Comparison of ENCODE assay signal across 10 mouse cellular contexts in the genomic region with DNA sequence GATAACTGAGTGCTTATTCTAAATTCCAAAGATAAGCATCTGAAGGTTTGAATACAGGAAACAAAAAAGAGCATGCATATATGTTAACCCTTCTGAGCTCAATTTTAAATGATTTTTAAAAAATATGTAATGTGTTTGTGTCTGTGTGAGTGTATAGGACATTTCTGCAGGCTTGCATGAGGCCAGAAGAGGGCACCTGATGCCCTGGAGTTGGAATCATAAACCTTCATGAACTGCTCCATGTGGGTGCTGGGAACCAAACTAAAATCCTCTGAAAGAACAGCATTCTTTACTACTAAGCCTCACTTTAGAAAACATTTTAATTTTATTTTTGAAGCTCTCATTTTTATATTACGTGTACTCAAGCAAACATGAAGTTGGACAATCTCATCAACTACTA. TPM values are rescaled to one million over a fixed set of nuclear protein-coding genes. Genes with fewer than 3 reads are reported as not detected.
DNase-seq lines count a peak whose midpoint lies in the region; ATAC-seq and TF ChIP-seq lines count a peak whose summit lies in the region.
"Had no signal": no experiment of that assay in that cellular context is flagged by ENCODE, and none has a peak within 500 bp of the region (broad histone marks: within the 10 kb centered on the region; RNA-seq: fewer than 3 reads in every experiment).

No protein-coding gene starts in this region.

- no peak overlapping the region for H3K27ac ChIP-seq in heart, embryonic 15.5 days
- no peak overlapping the region for H3K27ac ChIP-seq in CH12.LX (ENCODE audit: insufficient read depth, low read depth)
- H3K27ac ChIP-seq in forebrain, embryonic 13.5 days = no peak overlapping the region
- H3K27ac ChIP-seq in midbrain, embryonic 12.5 days (replicated peaks) = no peak overlapping the region

- DNase-seq in heart, adult 18-20 months = no peak
- no peak for DNase-seq in CH12.LX (ENCODE audit: extremely low read depth)
- DNase-seq in retina, postnatal 1 day = no peak
- DNase-seq in right cerebral cortex, adult 18-20 months = no peak
- no peak for DNase-seq in spleen, postnatal 36 days (ENCODE audit: low spot score in 2 of 2)
- DNase-seq: adrenal gland, adult 2 months; cerebellum, postnatal 25 days had no signal

- ATAC-seq in heart, embryonic 15.5 days (replicated peaks; ENCODE audit: insufficient number of reproducible peaks, insufficient read depth, low FRiP score, low read depth) = no peak
- ATAC-seq in forebrain, embryonic 13.5 days = no peak
- no peak for ATAC-seq in midbrain, embryonic 12.5 days (ENCODE audit: low FRiP score, low read depth)

- dilution Hi-C loops in CH12.LX (cut with MboI; ENCODE audit: extremely low pct_ligation_motif_present, extremely low pct_unique_long_range_greater_than_20kb, low sequenced_read_pairs) = no loop called here

- H3K4me1 ChIP-seq in heart, embryonic 15.5 days (replicated peaks) = peaks cover 19% of the 10 kb centered on the region
- peaks cover 0 to 17% of the 10 kb centered on the region in 2 experiments; a peak in 2 of 4 replicates for H3K4me1 ChIP-seq in CH12.LX (ENCODE audit: control insufficient read depth in 1 of 2, insufficient read depth in 2 of 2)
- H3K4me1 ChIP-seq in forebrain, embryonic 13.5 days = peaks cover 52% of the 10 kb centered on the region
- H3K4me1 ChIP-seq in midbrain, embryonic 12.5 days = peaks cover 27% of the 10 kb centered on the region

- no peak for TF ChIP-seq EP300 in CH12.LX (IDR thresholded peaks at IDR 0.05; ENCODE audit: low read length)

- H3K36me3 ChIP-seq in heart, embryonic 15.5 days = peaks cover 46% of the 10 kb centered on the region
- H3K36me3 ChIP-seq in CH12.LX (replicated peaks in 1 of 2; ENCODE audit: control insufficient read depth in 1 of 2, insufficient read depth in 1 of 2, low read length in 1 of 2) = peaks cover 23 to 50% of the 10 kb centered on the region in 2 experiments
- H3K36me3 ChIP-seq in forebrain, embryonic 13.5 days (ENCODE audit: poor library complexity, severe bottlenecking) = peaks cover 48% of the 10 kb centered on the region
- H3K36me3 ChIP-seq in midbrain, embryonic 12.5 days = peaks cover 48% of the 10 kb centered on the region

- peak; percentile 2 for TF ChIP-seq RAD21 in CH12.LX (IDR thresholded peaks at IDR 0.05; ENCODE audit: low read depth, low read length)

- 91% methylated on average over 1 of the region's 1 CpGs for WGBS in heart, embryonic 15.5 days
- WGBS in forebrain, embryonic 13.5 days = 96% methylated on average over 1 of the region's 1 CpGs
- WGBS in midbrain, embryonic 12.5 days = 94% methylated on average over 1 of the region's 1 CpGs

- no peaks in the 10 kb centered on the region for H3K27me3 ChIP-seq in heart, embryonic 15.5 days
- H3K27me3 ChIP-seq in CH12.LX (replicated peaks) = no peaks in the 10 kb centered on the region
- H3K27me3 ChIP-seq in forebrain, embryonic 13.5 days = no peaks in the 10 kb centered on the region
- no peaks in the 10 kb centered on the region for H3K27me3 ChIP-seq in midbrain, embryonic 12.5 days

- no peak for TF ChIP-seq POLR2A in CH12.LX (IDR thresholded peaks at IDR 0.05; ENCODE audit: low read depth, low read length)

- H3K9ac ChIP-seq in heart, embryonic 15.5 days = no peak overlapping the region
- H3K9ac ChIP-seq in CH12.LX (ENCODE audit: insufficient read depth, low read depth) = no peak overlapping the region
- no peak overlapping the region for H3K9ac ChIP-seq in forebrain, embryonic 13.5 days
- H3K9ac ChIP-seq in midbrain, embryonic 12.5 days (replicated peaks) = no peak overlapping the region

- TF ChIP-seq CTCF in CH12.LX (conservative IDR thresholded peaks at IDR 0.05 in 1 of 2, IDR thresholded peaks at IDR 0.05 in 1 of 2; ENCODE audit: low read depth in 2 of 2, low read length in 2 of 2) = peak in 1 of 2 experiments; percentile 22; a peak in 1 of 4 replicates

- in situ Hi-C loops in CH12.LX (cut with MboI; ENCODE audit: low pct_ligation_motif_present, low pct_unique_long_range_greater_than_20kb, low sequenced_read_pairs) = loop anchor here (10.0 kb wide), 2 partner anchors 173 to 197 kb away; no protein-coding TSS in a partner anchor

- peak overlapping the region; percentile 51 for H3K4me2 ChIP-seq in heart, embryonic 15.5 days
- H3K4me2 ChIP-seq in CH12.LX (ENCODE audit: insufficient read depth, low read depth, poor library complexity, severe bottlenecking) = no peak overlapping the region
- peak overlapping the region; percentile 38 for H3K4me2 ChIP-seq in forebrain, embryonic 13.5 days
- peak overlapping the region; percentile 47 for H3K4me2 ChIP-seq in midbrain, embryonic 12.5 days (replicated peaks)

- H3K4me3 ChIP-seq in heart, embryonic 15.5 days = peak overlapping the region; percentile 34
- H3K4me3 ChIP-seq in CH12.LX (replicated peaks in 1 of 3; ENCODE audit: low read depth in 2 of 3, low read length in 2 of 3, poor library complexity in 1 of 3) = no peak overlapping the region
- peak overlapping the region; percentile 20 for H3K4me3 ChIP-seq in forebrain, embryonic 13.5 days
- H3K4me3 ChIP-seq in midbrain, embryonic 12.5 days = peak overlapping the region; percentile 27

- H3K79me2 ChIP-seq in CH12.LX (replicated peaks; ENCODE audit: control insufficient read depth, extremely low read depth, insufficient read depth, poor library complexity, severe bottlenecking) = no peaks in the 10 kb centered on the region

- H3K9me3 ChIP-seq in heart, embryonic 15.5 days (replicated peaks) = no peaks in the 10 kb centered on the region
- no peaks in the 10 kb centered on the region for H3K9me3 ChIP-seq in CH12.LX (replicated peaks; ENCODE audit: low read length)
- no peaks in the 10 kb centered on the region for H3K9me3 ChIP-seq in forebrain, embryonic 13.5 days (replicated peaks)
- H3K9me3 ChIP-seq in midbrain, embryonic 12.5 days = no peaks in the 10 kb centered on the region

TF ChIP-seq in CH12.LX, 34 proteins besides CTCF, POLR2A, EP300 and RAD21:
- no peak for TF ChIP-seq ZC3H11A (IDR thresholded peaks at IDR 0.05; ENCODE audit: low read depth, low read length)
- no peak for TF ChIP-seq ZKSCAN1 (IDR thresholded peaks at IDR 0.05; ENCODE audit: borderline replicate concordance, low read depth, low read length)
- TF ChIP-seq MXI1 (IDR thresholded peaks at IDR 0.05; ENCODE audit: low read depth, low read length) = no peak
- TF ChIP-seq USF2 (conservative IDR thresholded peaks at IDR 0.05; ENCODE audit: low read depth, low read length) = no peak
- no peak for TF ChIP-seq RCOR1 (conservative IDR thresholded peaks at IDR 0.05; ENCODE audit: low read depth, low read length)

RNA-seq across cellular contexts. Expression of a gene that starts 3.7 kb away (rescaled TPM):
- polyA plus RNA-seq in heart, embryonic 15.5 days (2015; fragmentation: Nextera tagmentation; extraction: Ambion mirVana) = 867 and 926 TPM in 2 replicates
- 100 to 1,000 TPM; 296 to 301 TPM for total RNA-seq in heart, adult 18-20 months (2021)
- total RNA-seq in CH12.LX (2012; rRNA removed) = 124 and 153 TPM in 2 replicates
- total RNA-seq in CH12.LX (2014; rRNA removed) = 135 and 157 TPM in 2 replicates
- 140 and 164 TPM in 2 replicates for polyA plus RNA-seq in CH12.LX (2012; ENCODE audit: insufficient read length, low read depth)
- 895 and 906 TPM in 2 replicates for polyA plus RNA-seq in forebrain, embryonic 13.5 days (2015; fragmentation: Nextera tagmentation; extraction: Ambion mirVana)
- 1,184 and 1,191 TPM in 2 replicates for polyA plus RNA-seq in midbrain, embryonic 12.5 days (2016; fragmentation: Nextera tagmentation; extraction: Ambion mirVana)

RNA-seq across cellular contexts. Expression of a gene that starts 32.9 kb away (rescaled TPM):
- polyA plus RNA-seq in heart, embryonic 15.5 days (2015; fragmentation: Nextera tagmentation; extraction: Ambion mirVana) = 7.6 and 8.1 TPM in 2 replicates
- total RNA-seq in heart, adult 18-20 months (2021) = 1 to 10 TPM; 5.2 to 6.7 TPM
- 8.4 and 8.8 TPM in 2 replicates for total RNA-seq in CH12.LX (2012; rRNA removed)
- total RNA-seq in CH12.LX (2014; rRNA removed) = 28.6 and 29.8 TPM in 2 replicates
- 11.2 and 11.8 TPM in 2 replicates for polyA plus RNA-seq in CH12.LX (2012; ENCODE audit: insufficient read length, low read depth)
- polyA plus RNA-seq in forebrain, embryonic 13.5 days (2015; fragmentation: Nextera tagmentation; extraction: Ambion mirVana) = 8.6 and 9.7 TPM in 2 replicates
- 8.2 and 10.5 TPM in 2 replicates for polyA plus RNA-seq in midbrain, embryonic 12.5 days (2016; fragmentation: Nextera tagmentation; extraction: Ambion mirVana)

Comparison
In these comparisons a context has a peak if more than half of its experiments do, and no peak if none do; other contexts are left out.
1. H3K4me3 ChIP-seq: peak in heart, embryonic 15.5 days (single experiment), forebrain, embryonic 13.5 days (single experiment) and midbrain, embryonic 12.5 days (single experiment); none in CH12.LX (0 of 3).